Mouse (Mus musculus) liver, embryonic 15.5 days (tissue): ENCODE data around the gene Olfr105-ps. TPM values are rescaled to one million over a fixed set of nuclear protein-coding genes. Genes with fewer than 3 reads are reported as not detected.

Experiments used
- ATAC-seq: fragments of 200-750 bp; cut with Nextera tagmentation; 2 replicates; pipeline ENCODE4 v1.8.0; 2017; ENCODE audit warnings: moderate number of reproducible peaks, mild to moderate bottlenecking, moderate library complexity; ENCODE audit not compliant: insufficient read depth
- H3K27ac ChIP-seq: fragments of 300-500 bp; sonication (generic); replicated peaks from 2 replicates; pipeline ENCODE4 v1.5.1; 2015; ENCODE audit warnings: mild to moderate bottlenecking, inconsistent platforms
- H3K27me3 ChIP-seq: fragments of 300-500 bp; sonication (generic); 2 replicates; pipeline ENCODE4 v1.6.1; 2015; ENCODE audit warnings: mild to moderate bottlenecking, inconsistent platforms
- H3K36me3 ChIP-seq: fragments of 300-500 bp; sonication (generic); replicated peaks from 2 replicates; pipeline ENCODE4 v1.6.1; 2015; ENCODE audit warnings: moderate library complexity, mild to moderate bottlenecking, inconsistent platforms
- H3K4me1 ChIP-seq: fragments of 300-500 bp; sonication (generic); replicated peaks from 2 replicates; pipeline ENCODE4 v1.6.1; 2015; ENCODE audit warnings: inconsistent platforms
- H3K4me2 ChIP-seq: fragments of 300-500 bp; sonication (generic); 2 replicates; pipeline ENCODE4 v1.6.1; 2015; ENCODE audit warnings: moderate library complexity, mild to moderate bottlenecking, inconsistent platforms
- H3K4me3 ChIP-seq: fragments of 300-500 bp; sonication (generic); replicated peaks from 2 replicates; pipeline ENCODE4 v1.5.1; 2015; ENCODE audit warnings: mild to moderate bottlenecking, inconsistent platforms
- H3K9ac ChIP-seq: fragments of 300-500 bp; sonication (generic); 2 replicates; pipeline ENCODE4 v1.6.1; 2015; ENCODE audit warnings: moderate library complexity, mild to moderate bottlenecking, inconsistent platforms
- H3K9me3 ChIP-seq: fragments of 300-500 bp; sonication (generic); replicated peaks from 2 replicates; pipeline ENCODE4 v1.6.1; 2016; ENCODE audit warnings: inconsistent platforms
- WGBS: fragments of 180-500 bp; shearing (Covaris S2); methylation state at CpG from one replicate; pipeline ENCODE4 v1.1.7; 2015; ENCODE audit warnings: mixed read lengths; ENCODE audit not compliant: insufficient replicate concordance; 5-methylcytosine and 5-hydroxymethylcytosine counted together
- polyA plus RNA-seq: library from polyadenylated mRNA; unstranded; fragments of >200 nt; fragmentation: Nextera tagmentation; extraction: Ambion mirVana; gene quantifications from 2 replicates; pipeline ENCODE4 v1.2.1, GENCODE M21; 2015

The Olfr105-ps gene
- not detected in 2 replicates for polyA plus RNA-seq

DNA sequence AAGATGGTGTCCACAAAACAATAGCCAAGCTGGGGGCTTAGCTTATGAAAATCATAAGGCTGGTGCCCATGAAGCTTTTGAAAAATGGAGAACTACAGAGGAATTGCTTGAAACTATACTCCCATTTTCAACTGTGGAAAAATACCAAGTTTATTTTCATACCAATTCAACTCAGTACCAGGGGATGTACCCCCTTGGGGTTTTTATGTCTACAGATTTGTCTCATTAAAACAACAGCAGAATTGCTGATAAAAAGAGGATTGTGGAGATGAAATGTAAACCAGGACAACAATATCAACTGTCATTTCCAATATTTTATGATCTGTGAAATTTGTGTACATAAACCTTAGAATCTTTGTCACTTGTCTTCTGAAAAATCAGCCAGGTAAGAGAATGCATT is at the start of gene Olfr105-ps:
Olfr105-ps (plus strand) TSS at position 301 of the 400 bp plus-strand sequence.
- H3K4me2 ChIP-seq = no peak within 1 kb of the TSS
- no peaks in the 10 kb centered on the region for H3K36me3 ChIP-seq
- H3K27ac ChIP-seq = no peak within 1 kb of the TSS
- no peak within 1 kb of the TSS for H3K9ac ChIP-seq
- no peaks in the 10 kb centered on the region for H3K4me1 ChIP-seq
- no peaks in the 10 kb centered on the region for H3K9me3 ChIP-seq
- H3K4me3 ChIP-seq = no peak within 1 kb of the TSS
- no peak for ATAC-seq
- H3K27me3 ChIP-seq = no peaks in the 10 kb centered on the region

DNA sequence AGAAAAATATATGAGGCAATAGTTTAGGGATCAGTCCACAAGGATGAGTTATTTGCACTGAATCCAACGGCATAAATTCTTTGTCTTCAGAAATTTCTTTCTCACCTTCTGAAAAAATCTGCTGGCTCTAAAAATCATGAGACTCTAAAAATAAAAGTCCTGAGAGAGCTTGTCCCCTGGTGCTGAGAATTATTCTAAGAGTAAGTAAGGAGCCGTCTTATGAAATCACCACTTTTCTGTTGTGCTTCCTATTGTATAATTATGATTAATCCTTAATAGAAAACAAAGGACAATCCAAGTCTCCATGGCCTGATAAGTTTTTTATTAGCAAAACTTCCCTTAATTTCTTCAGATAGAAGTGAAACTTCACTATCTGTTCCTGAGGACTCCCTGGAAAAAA is 39.2 kb upstream of the Olfr105-ps start, which contains the start of gene Olfr103:
Olfr103 (minus strand) TSS at position 101 of the 400 bp plus-strand sequence.
- no peak for ATAC-seq
- H3K9me3 ChIP-seq = no peaks in the 10 kb centered on the region
- H3K36me3 ChIP-seq = no peaks in the 10 kb centered on the region
- H3K4me3 ChIP-seq = no peak within 1 kb of the TSS
- 67% methylated on average over 2 of the region's 2 CpGs for WGBS
- no peaks in the 10 kb centered on the region for H3K27me3 ChIP-seq
- H3K4me2 ChIP-seq = no peak within 1 kb of the TSS
- H3K27ac ChIP-seq = no peak within 1 kb of the TSS
- no peaks in the 10 kb centered on the region for H3K4me1 ChIP-seq
- H3K9ac ChIP-seq = no peak within 1 kb of the TSS

DNA sequence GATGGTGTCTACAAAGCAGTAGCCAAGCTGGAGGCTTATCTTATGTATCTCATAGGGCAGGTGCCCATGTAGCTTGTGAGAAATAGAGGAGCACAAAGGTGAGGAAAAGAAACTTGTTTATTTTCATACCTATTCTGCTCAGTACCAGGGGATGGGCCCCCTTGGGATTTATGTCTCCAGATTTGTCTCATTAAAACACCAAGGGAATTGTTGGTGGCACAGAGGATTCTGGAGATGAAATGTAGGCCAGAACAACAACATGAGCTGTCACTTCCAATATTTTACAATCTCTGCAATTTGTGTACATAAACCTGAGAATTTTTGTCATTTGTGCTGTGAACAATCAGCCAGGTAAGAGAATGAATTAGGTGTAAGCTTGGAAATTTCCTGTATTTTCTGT is 19.6 kb upstream of the Olfr105-ps start, which contains the start of gene Olfr104-ps:
Olfr104-ps (plus strand) TSS at position 301 of the 400 bp plus-strand sequence.
- H3K9me3 ChIP-seq = no peaks in the 10 kb centered on the region
- no peak within 1 kb of the TSS for H3K4me2 ChIP-seq
- no peaks in the 10 kb centered on the region for H3K27me3 ChIP-seq
- H3K27ac ChIP-seq = no peak within 1 kb of the TSS
- no peak for ATAC-seq
- no peaks in the 10 kb centered on the region for H3K36me3 ChIP-seq
- no peak within 1 kb of the TSS for H3K4me3 ChIP-seq
- no peaks in the 10 kb centered on the region for H3K4me1 ChIP-seq
- H3K9ac ChIP-seq = no peak within 1 kb of the TSS

DNA sequence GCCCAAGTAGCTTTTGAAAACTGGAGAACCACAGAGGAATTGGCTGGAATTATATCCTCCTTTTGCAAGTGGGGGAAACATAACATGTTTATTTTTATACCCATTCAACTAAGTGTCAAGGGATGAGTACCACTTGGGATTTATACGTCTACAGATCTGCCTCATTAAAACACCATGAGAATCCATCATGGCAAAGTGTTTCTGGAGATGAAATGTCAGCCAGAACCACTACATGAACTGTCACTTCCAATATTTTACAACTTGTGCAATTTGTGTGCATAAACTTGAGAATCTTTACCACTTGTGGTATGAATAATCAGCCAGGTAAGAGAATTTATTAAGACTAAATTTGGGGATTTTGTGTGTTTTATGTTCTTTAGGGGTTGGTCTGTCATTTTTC is 11.3 kb downstream of the Olfr105-ps start, which contains the start of gene Olfr106-ps:
Olfr106-ps (plus strand) TSS at position 301 of the 400 bp plus-strand sequence.
- no peak for ATAC-seq
- H3K27ac ChIP-seq = no peak within 1 kb of the TSS
- H3K9ac ChIP-seq = no peak within 1 kb of the TSS
- H3K4me2 ChIP-seq = no peak within 1 kb of the TSS
- WGBS = 47% methylated on average over 1 of the region's 1 CpGs
- no peaks in the 10 kb centered on the region for H3K36me3 ChIP-seq
- H3K9me3 ChIP-seq = no peaks in the 10 kb centered on the region
- H3K4me1 ChIP-seq = no peaks in the 10 kb centered on the region
- H3K27me3 ChIP-seq = no peaks in the 10 kb centered on the region
- no peak within 1 kb of the TSS for H3K4me3 ChIP-seq

DNA sequence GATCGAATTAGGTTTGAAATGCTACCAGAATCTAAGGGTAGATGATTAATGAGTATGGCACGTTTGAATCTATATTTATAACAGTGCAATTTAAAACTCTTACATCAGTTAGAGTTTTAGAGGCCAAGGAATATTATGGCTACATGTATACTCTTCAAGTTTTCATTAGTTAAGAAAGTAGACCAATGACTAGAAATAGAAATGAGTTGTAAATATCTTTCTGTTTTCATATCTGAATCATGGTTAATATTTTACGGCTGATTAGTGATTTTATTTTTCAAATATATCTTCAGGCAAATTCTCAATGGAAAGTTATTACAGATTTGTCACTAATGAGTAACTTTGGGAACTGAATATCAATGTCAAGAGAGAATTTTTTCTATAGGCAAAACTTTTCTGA is 20.1 kb downstream of the Olfr105-ps start, which contains the start of gene Olfr107:
Olfr107 (plus strand) TSS at position 301 of the 400 bp plus-strand sequence.
- no peak within 1 kb of the TSS for H3K4me2 ChIP-seq
- no peak within 1 kb of the TSS for H3K27ac ChIP-seq
- H3K4me3 ChIP-seq = no peak within 1 kb of the TSS
- H3K9ac ChIP-seq = no peak within 1 kb of the TSS
- H3K27me3 ChIP-seq = no peaks in the 10 kb centered on the region
- 52% methylated on average over 3 of the region's 3 CpGs for WGBS
- H3K4me1 ChIP-seq = no peaks in the 10 kb centered on the region
- no peaks in the 10 kb centered on the region for H3K36me3 ChIP-seq
- no peaks in the 10 kb centered on the region for H3K9me3 ChIP-seq
- no peak for ATAC-seq

DNA sequence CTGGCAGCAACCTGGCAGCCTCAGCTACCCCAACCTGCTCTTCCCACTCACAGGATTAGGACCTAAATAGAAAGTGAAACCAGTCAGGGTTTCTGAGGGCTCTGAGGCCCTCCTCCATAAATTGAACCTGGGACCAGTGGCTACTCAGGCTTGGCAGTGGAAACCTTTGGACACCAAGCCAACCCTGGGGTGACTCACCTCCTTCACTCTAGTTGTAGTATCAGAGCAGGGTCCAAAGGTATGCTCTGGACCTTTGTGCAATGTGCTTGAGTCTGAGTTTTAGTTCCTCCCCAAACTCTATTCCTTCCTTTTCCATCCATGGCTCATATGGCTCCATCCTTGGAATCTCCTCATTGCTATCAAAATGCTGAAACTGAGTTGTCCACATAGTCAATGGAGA is 34.5 kb downstream of the Olfr105-ps start:
- no peak overlapping the region for H3K4me2 ChIP-seq
- H3K4me1 ChIP-seq = no peaks in the 10 kb centered on the region
- ATAC-seq = no peak
- H3K4me3 ChIP-seq = no peak overlapping the region
- no peaks in the 10 kb centered on the region for H3K27me3 ChIP-seq
- H3K27ac ChIP-seq = no peak overlapping the region
- H3K36me3 ChIP-seq = no peaks in the 10 kb centered on the region
- H3K9ac ChIP-seq = no peak overlapping the region
- 0 out of 2 replicates have a peak, but pooled peaks cover 4% of the 10 kb centered on the region for H3K9me3 ChIP-seq

Other genes starting within 250 kb of the Olfr105-ps start
- gene Olfr93, start 217.5 kb upstream of the Olfr105-ps start, polyA plus RNA-seq = not detected in 2 replicates
- not detected in 2 replicates for gene Ubd, start 185.1 kb upstream of the Olfr105-ps start, polyA plus RNA-seq
- gene Olfr94, start 178.0 kb upstream of the Olfr105-ps start, polyA plus RNA-seq = not detected in 2 replicates
- not detected in 2 replicates for gene Olfr95, start 165.9 kb upstream of the Olfr105-ps start, polyA plus RNA-seq
- not detected in 2 replicates for gene Olfr96, start 158.9 kb upstream of the Olfr105-ps start, polyA plus RNA-seq
- gene Olfr97, start 141.7 kb upstream of the Olfr105-ps start, polyA plus RNA-seq = not detected in 2 replicates
- not detected in 2 replicates for gene Olfr98, start 115.3 kb upstream of the Olfr105-ps start, polyA plus RNA-seq
- gene H2-M3, start 108.8 kb upstream of the Olfr105-ps start, polyA plus RNA-seq = 2.0 TPM in 2 replicates
- gene Olfr99, start 95.6 kb upstream of the Olfr105-ps start, polyA plus RNA-seq = not detected in 2 replicates
- not detected in 2 replicates for gene Olfr101, start 74.7 kb upstream of the Olfr105-ps start, polyA plus RNA-seq
- gene Olfr102, start 62.0 kb upstream of the Olfr105-ps start, polyA plus RNA-seq = not detected in 2 replicates
- not detected in 2 replicates for gene Olfr103, start 39.3 kb upstream of the Olfr105-ps start, polyA plus RNA-seq
- gene Olfr104-ps, start 19.5 kb upstream of the Olfr105-ps start, polyA plus RNA-seq = not detected in 2 replicates
- gene Olfr106-ps, start 11.4 kb downstream of the Olfr105-ps start, polyA plus RNA-seq = not detected in 2 replicates
- not detected in 2 replicates for gene Olfr107, start 20.2 kb downstream of the Olfr105-ps start, polyA plus RNA-seq
- not detected in 2 replicates for gene Olfr108, start 66.4 kb downstream of the Olfr105-ps start, polyA plus RNA-seq
- not detected in 2 replicates for gene Olfr109, start 79.9 kb downstream of the Olfr105-ps start, polyA plus RNA-seq
- gene H2-M2, start 104.5 kb downstream of the Olfr105-ps start, polyA plus RNA-seq = not detected in 2 replicates
- gene Olfr110, start 113.4 kb downstream of the Olfr105-ps start, polyA plus RNA-seq = not detected in 2 replicates
- gene Olfr111, start 129.0 kb downstream of the Olfr105-ps start, polyA plus RNA-seq = not detected in 2 replicates
- not detected in 2 replicates for gene Olfr112, start 190.4 kb downstream of the Olfr105-ps start, polyA plus RNA-seq
- gene Olfr113, start 198.6 kb downstream of the Olfr105-ps start, polyA plus RNA-seq = not detected in 2 replicates
- not detected in 2 replicates for gene Olfr114, start 213.7 kb downstream of the Olfr105-ps start, polyA plus RNA-seq
- gene Olfr115, start 248.1 kb downstream of the Olfr105-ps start, polyA plus RNA-seq = not detected in 2 replicates
- gene Olfr116, start 248.2 kb downstream of the Olfr105-ps start, polyA plus RNA-seq = not detected in 2 replicates